Mouse (Mus musculus): Measurements from ENCODE around the gene Cfap54.

The Cfap54 gene

GRCm38 (mm10) chr10:92790247-92790646 is 291.2 kb downstream of the Cfap54 start:
- no peak for DNase-seq (ENCODE audit: low read depth, low spot score)

DNA sequence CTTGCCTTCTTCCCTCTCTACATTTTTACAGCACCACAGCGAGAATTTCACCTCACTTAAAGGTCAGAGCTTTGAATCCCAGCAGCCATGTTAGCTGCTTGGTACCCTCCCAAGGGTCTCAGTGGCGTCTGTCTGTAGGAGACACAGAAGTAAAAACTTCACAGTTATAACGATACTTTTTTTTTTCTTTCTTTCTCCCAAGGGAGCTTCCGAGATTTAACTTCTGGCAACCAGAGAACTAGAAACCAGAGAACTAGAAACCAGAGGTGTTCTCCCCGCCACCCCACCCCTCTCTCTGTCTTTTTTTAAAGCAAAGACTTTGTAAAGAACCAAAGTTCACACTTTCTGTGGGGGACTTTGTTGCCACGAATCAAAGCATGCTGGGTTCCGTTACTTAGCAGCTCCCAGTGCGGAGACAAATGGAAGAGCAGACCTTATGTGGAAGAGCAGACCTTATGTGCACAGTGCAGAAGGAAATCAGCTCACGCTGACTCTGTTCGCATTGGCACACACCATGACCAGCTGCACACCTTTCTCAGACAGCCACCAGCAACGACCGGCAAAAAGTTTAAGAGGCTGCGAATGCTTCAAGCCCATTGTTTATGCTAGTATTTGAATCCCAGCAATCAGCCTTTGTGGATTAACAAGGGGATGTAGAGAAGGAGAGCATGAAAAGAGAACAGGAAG is 292.9 kb downstream of the Cfap54 start:
- no peak for DNase-seq (ENCODE audit: low read depth, low spot score)

DNA sequence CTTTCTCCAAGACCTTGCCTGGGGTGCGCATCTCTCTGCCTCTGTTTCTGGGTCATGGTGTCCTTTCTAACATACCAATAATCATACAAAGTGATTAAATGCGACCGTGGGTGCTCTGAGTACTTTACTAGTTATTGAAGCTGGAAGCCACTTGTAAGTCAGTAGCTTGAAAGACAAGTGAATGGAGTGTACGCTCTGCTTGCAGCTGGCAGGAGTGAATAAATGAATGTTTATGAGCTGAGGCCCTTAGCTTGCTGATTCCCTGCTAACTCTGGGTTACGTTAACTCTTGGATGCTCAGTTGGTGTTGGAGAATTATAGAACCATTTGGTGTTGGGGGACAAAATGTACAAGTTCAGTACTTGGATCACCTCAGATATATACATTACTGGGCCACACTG is 298.7 kb downstream of the Cfap54 start:
- DNase-seq (ENCODE audit: low read depth, low spot score): no peak

DNA sequence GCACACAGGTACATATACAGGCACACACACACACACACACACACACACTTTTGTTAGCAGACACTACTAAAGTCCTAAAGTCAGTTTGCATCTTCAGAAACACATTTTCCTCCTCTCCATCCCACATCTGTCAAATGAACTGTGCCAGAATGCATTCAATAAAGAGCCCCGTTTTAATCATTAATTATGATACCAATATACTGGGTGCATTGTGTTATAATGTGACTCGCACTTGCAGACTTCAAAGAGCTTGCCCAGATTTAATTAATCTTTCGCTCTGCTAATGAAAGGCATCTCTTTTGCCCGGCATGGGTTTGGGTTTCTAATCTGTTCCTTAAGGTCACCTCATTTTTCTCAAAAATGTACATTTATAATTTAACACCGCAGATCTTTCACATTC is 327.1 kb downstream of the Cfap54 start:
- no peak for DNase-seq (ENCODE audit: low read depth, low spot score)

- DNase-seq (ENCODE audit: low read depth, low spot score): no peak
These were observed 351.1 kb downstream of the Cfap54 start for GRCm38 (mm10) chr10:92730339-92730738.

DNA sequence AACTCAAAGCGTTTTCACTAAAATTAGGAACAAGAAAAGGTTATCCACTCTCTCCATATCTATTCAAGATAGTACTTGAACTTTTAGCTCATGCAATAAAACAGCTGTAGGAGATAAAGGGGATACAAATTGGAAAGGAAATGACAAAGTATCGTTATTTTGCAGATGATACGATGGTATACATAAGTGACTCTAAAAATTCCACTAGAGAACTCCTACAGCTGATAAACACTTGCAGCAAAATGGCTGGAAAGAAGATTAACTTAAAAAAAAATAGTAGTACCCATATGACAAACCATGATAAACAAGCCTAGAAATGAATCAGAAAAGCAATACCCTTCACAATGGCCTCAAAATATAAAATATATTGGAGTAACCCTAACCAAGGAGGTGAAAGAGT is 352.7 kb downstream of the Cfap54 start:
- no peak for DNase-seq (ENCODE audit: low read depth, low spot score)
